Mouse (Mus musculus) natural killer cell, adult 2 months (primary cell): ENCODE data around the gene Ap3d1.

Experiments
- DNase-seq, 2 experiments: peaks; one replicate each; pipeline ENCODE4 v3.0.0; 2022; ENCODE audit warnings: low spot score in 2 of 2

Ap3d1 gene

GRCm38 (mm10) chr10:80666837-80667412 lies 75.1 kb downstream of the Ap3d1 start:
- DNase-seq: no peak

- no peak for DNase-seq
Measured at GRCm38 (mm10) chr10:80665981-80666733, 75.9 kb downstream of the Ap3d1 start.

- DNase-seq: no peak
Measured at GRCm38 (mm10) chr10:80665459-80665858, 76.6 kb downstream of the Ap3d1 start.

GRCm38 (mm10) chr10:80665016-80665380 lies 77.1 kb downstream of the Ap3d1 start:
- DNase-seq: no peak

GRCm38 (mm10) chr10:80664197-80665015 lies 77.7 kb downstream of the Ap3d1 start:
- peak in 1 of 2 experiments; percentile 42 for DNase-seq

- no peak for DNase-seq
Measured at GRCm38 (mm10) chr10:80663485-80664196, 78.4 kb downstream of the Ap3d1 start.

- DNase-seq: peak; percentile 65 to 83
Measured at GRCm38 (mm10) chr10:80661149-80661548, 80.9 kb downstream of the Ap3d1 start.

- peak in 1 of 2 experiments; percentile 73 for DNase-seq
Measured at GRCm38 (mm10) chr10:80659213-80659612, 82.9 kb downstream of the Ap3d1 start.

GRCm38 (mm10) chr10:80658841-80659202 lies 83.2 kb downstream of the Ap3d1 start:
- peak in 1 of 2 experiments; percentile 49 for DNase-seq

- peak in 1 of 2 experiments; percentile 35 for DNase-seq
Measured at GRCm38 (mm10) chr10:80658194-80658840, 83.7 kb downstream of the Ap3d1 start.
